Mouse (Mus musculus) forebrain, embryonic 11.5 days (tissue): ENCODE data around the gene Gm20518. TPM values are rescaled to one million over a fixed set of nuclear protein-coding genes. Genes with fewer than 3 reads are reported as not detected.

ENCODE experiments used
- ATAC-seq: fragments of 200-750 bp; cut with Nextera tagmentation; replicated peaks from 2 replicates; pipeline ENCODE4 v1.8.0; 2017; ENCODE audit warnings: moderate TSS enrichment; ENCODE audit not compliant: low FRiP score
- DNase-seq: peaks from one replicate; pipeline ENCODE4 v3.0.0-alpha.2; 2017; ENCODE audit warnings: low spot score
- H3K27ac ChIP-seq: fragments of 300-500 bp; sonication (generic); 2 replicates; pipeline ENCODE4 v1.5.1; 2014; ENCODE audit warnings: low read depth, low read length
- H3K27me3 ChIP-seq: fragments of 300-500 bp; sonication (generic); 2 replicates; pipeline ENCODE4 v1.6.1; 2014; ENCODE audit warnings: mild to moderate bottlenecking, low read length, mixed read lengths; ENCODE audit not compliant: control insufficient read depth, insufficient read depth
- H3K36me3 ChIP-seq: fragments of 300-500 bp; sonication (generic); 2 replicates; pipeline ENCODE4 v1.6.1; 2014; ENCODE audit warnings: mild to moderate bottlenecking, low read length, moderate library complexity, mixed read lengths; ENCODE audit not compliant: control insufficient read depth, insufficient read depth
- H3K4me1 ChIP-seq: fragments of 300-500 bp; sonication (generic); replicated peaks from 2 replicates; pipeline ENCODE4 v1.6.1; 2014; ENCODE audit warnings: low read length, mixed read lengths; ENCODE audit not compliant: control insufficient read depth, insufficient read depth
- H3K4me2 ChIP-seq: fragments of 300-500 bp; sonication (generic); 2 replicates; pipeline ENCODE4 v1.6.1; 2014; ENCODE audit warnings: low read depth, mild to moderate bottlenecking, low read length, moderate library complexity, mixed read lengths; ENCODE audit not compliant: severe bottlenecking
- H3K4me3 ChIP-seq: fragments of 300-500 bp; sonication (generic); 2 replicates; pipeline ENCODE4 v1.5.1; 2014; ENCODE audit warnings: low read depth, low read length
- H3K9ac ChIP-seq: fragments of 300-500 bp; sonication (generic); 2 replicates; pipeline ENCODE4 v1.6.1; 2014; ENCODE audit warnings: low read length
- H3K9me3 ChIP-seq: fragments of 300-500 bp; sonication (generic); 2 replicates; pipeline ENCODE4 v1.6.1; 2016; ENCODE audit warnings: low read length, mixed read lengths; ENCODE audit not compliant: control insufficient read depth
- WGBS: fragments of 180-500 bp; shearing (Covaris S2); extraction: QIAGEN DNeasy Blood & Tissue Kit; methylation state at CpG from one replicate; pipeline ENCODE4 v1.1.7; 2014; 5-methylcytosine and 5-hydroxymethylcytosine counted together
- polyA plus RNA-seq: library from polyadenylated mRNA; unstranded; fragments of >200 nt; fragmentation: Nextera tagmentation; extraction: Ambion mirVana; gene quantifications from 2 replicates; pipeline ENCODE4 v1.2.1, GENCODE M21; 2014

The Gm20518 gene
- 0.32 and 0.51 TPM in 2 replicates for polyA plus RNA-seq

DNA sequence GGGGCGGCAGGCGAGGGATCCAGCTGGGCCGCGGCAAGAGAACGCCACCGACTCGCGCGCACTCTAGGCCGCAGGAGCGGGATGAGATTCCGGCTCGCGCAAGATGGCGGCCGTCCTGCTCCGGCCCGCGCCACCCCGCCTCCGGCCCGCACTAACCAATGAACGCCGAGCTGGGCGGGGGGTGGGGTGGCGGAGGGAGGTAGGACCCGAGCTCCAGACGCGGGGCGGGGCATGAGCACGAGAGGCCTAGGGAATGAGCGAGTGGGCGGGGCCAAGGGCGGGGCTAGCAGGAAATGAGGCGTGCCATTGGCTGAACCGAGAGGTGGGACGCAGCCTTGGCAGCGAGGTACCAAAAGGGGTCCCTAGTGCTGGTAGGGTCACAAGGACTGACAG lies at the start of gene Gm20518:
Gene Gm20518, minus strand, starts transcription at position 105 of the 393 bp plus-strand sequence.
- WGBS: under 1% methylated on average over 38 of the region's 38 CpGs
- peak within 1 kb of the TSS; percentile 85 for H3K4me2 ChIP-seq
- DNase-seq: peak; percentile 100
- no peaks in the 10 kb centered on the region for H3K27me3 ChIP-seq
- peak within 1 kb of the TSS; percentile 98 for H3K9ac ChIP-seq
- no peaks in the 10 kb centered on the region for H3K36me3 ChIP-seq
- peak within 1 kb of the TSS; percentile 85 for H3K27ac ChIP-seq
- no peaks in the 10 kb centered on the region for H3K9me3 ChIP-seq
- peak; percentile 98 for ATAC-seq
- H3K4me3 ChIP-seq: peak within 1 kb of the TSS; percentile 94
- H3K4me1 ChIP-seq: peaks cover 6% of the 10 kb centered on the region; the same call in 1 of the 2 replicates

DNA sequence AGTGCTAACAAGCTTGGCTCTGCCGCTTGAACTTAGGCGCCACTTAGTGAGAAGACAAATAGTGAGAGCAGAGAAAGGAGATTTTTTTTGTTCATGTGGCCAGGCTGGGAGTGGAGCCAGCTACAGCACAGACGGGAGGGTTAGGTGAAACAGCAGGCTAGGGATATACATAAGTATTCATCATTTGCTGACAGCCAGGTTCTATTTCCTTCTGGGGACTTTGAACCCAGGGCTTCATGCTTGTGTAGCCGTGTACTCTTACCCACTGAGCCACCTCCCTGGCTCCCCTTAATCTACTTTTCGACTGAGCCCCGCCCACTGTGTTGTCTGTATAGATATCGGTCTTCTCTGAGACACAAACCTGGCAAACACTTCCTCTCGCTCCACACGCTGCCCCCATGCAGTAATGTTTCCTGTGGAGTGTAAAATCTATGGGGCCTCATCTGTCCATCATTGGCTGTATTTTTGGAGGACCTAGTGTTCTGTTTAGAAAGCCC lies 47.8 kb upstream of the Gm20518 start:
- H3K36me3 ChIP-seq: no peaks in the 10 kb centered on the region
- H3K27me3 ChIP-seq: no peaks in the 10 kb centered on the region; the same call in 1 of the 2 replicates
- H3K9ac ChIP-seq: no peak overlapping the region
- WGBS: 59% methylated on average over 9 of the region's 9 CpGs
- no peaks in the 10 kb centered on the region for H3K9me3 ChIP-seq
- no peak for ATAC-seq
- H3K4me3 ChIP-seq: no peak overlapping the region
- H3K4me2 ChIP-seq: no peak overlapping the region
- no peak overlapping the region for H3K27ac ChIP-seq
- H3K4me1 ChIP-seq: no peaks in the 10 kb centered on the region
- no peak for DNase-seq

DNA sequence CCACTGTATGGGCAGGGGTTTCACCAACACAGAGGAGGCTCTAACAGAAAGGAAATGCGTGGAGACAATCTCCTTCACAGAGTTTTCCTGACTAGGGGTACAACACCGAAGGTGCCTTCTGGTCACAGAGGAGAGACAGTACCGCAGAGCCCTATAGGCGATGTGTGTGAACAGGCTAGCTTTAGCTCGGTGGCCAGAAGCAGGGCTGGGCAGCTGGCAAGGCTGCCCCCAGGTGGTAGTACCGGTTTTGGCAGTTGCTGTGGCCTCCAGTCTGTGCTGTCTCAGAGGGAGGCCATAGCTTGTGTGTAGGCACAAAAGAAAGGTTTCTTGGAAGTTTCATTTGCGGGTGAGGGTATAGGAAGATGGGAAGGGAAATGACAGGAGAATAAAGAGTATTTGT lies 47.4 kb upstream of the Gm20518 start:
- Histone ChIP-seq H3K9me3 (no peaks in the 10 kb centered on the region), H3K4me3 (no peak overlapping the region), H3K4me1 (no peaks in the 10 kb centered on the region), H3K4me2 (no peak overlapping the region), H3K9ac (no peak overlapping the region), H3K27me3 (no peaks in the 10 kb centered on the region; the same call in 1 of the 2 replicates), H3K27ac (no peak overlapping the region), H3K36me3 (no peaks in the 10 kb centered on the region)
- peak; percentile 88 for DNase-seq
- ATAC-seq: peak; percentile 67; the same call in 1 of the 2 replicates
- 10% methylated on average over 7 of the region's 7 CpGs for WGBS

DNA sequence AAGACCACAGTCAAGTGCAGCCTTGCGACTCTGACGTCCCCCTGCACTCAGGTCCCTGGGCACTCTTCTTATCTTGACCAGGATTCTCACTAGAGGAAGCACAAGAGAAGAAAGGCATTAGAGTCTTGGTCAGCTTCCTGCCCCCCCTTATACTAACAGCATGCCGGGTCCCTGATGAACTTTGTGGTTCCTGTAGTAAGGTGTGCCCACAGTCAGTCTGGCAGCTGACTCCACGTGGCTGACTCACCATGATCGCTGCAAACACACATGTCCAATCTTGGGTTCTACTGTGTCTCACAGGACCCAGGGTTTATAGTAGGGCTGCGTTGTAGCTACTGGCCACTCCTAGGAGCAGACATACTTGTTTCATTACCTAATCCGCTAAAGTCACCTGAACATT lies 46.7 kb upstream of the Gm20518 start:
- no peaks in the 10 kb centered on the region for H3K9me3 ChIP-seq
- H3K36me3 ChIP-seq: no peaks in the 10 kb centered on the region
- no peak for ATAC-seq
- H3K4me3 ChIP-seq: no peak overlapping the region
- no peaks in the 10 kb centered on the region; the same call in 1 of the 2 replicates for H3K27me3 ChIP-seq
- no peak overlapping the region for H3K9ac ChIP-seq
- no peak overlapping the region for H3K27ac ChIP-seq
- H3K4me2 ChIP-seq: no peak overlapping the region
- H3K4me1 ChIP-seq: no peaks in the 10 kb centered on the region
- no peak for DNase-seq
- 88% methylated on average over 7 of the region's 7 CpGs for WGBS

DNA sequence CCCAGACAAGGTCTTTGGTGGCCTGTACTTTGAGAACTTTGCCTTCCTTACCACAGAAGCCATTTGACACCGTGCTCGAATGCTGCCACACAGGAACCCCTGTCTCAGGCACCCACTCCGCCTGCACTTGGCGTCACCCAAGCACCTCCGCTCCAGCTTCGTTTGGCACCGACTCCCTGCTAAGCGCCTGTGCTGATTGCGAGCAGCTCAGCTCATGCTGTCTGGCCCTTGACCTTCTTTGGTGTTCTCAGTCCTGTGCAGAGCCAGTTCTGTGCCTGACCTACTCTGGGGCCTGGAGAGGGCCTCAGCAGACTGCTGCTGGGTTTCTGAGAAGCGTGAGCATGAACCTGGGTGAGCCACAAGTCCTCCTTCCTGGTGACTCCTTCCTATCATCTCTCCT lies 45.3 kb upstream of the Gm20518 start:
- Histone ChIP-seq H3K27me3 (no peaks in the 10 kb centered on the region; the same call in 1 of the 2 replicates), H3K9me3 (no peaks in the 10 kb centered on the region), H3K4me1 (no peaks in the 10 kb centered on the region), H3K9ac (no peak overlapping the region), H3K4me2 (no peak overlapping the region), H3K4me3 (no peak overlapping the region), H3K27ac (no peak overlapping the region), H3K36me3 (no peaks in the 10 kb centered on the region)
- ATAC-seq (no peak), DNase-seq (no peak)
- 87% methylated on average over 10 of the region's 10 CpGs for WGBS

DNA sequence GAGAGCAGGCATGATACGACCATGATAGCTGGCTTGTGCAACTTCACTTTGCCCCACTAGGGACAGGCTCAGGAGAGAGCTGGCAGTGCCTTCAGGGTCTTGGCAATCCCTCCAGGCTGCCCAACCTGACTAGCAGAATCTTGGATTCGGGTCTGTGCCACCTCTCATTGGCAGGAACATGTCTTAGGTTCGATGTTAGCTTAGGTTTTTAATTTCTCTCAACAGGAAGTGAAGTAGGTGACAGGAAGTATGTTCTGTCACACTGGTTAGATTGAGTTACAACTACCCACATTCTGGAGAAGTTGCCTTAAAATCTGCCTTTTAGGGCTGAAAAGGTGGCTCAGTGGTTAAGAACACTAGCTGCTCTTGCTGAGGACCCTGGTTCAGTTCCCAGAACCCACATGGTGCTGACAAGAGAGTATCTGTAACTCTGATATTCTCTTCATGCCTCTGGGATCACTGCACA lies 43.0 kb upstream of the Gm20518 start:
- DNase-seq (no peak), ATAC-seq (no peak)
- Histone ChIP-seq H3K36me3 (no peaks in the 10 kb centered on the region), H3K9me3 (no peaks in the 10 kb centered on the region), H3K27ac (no peak overlapping the region), H3K4me2 (no peak overlapping the region), H3K4me1 (no peaks in the 10 kb centered on the region), H3K9ac (no peak overlapping the region), H3K27me3 (no peaks in the 10 kb centered on the region; the same call in 1 of the 2 replicates), H3K4me3 (no peak overlapping the region)
- WGBS: 72% methylated on average over 3 of the region's 3 CpGs

DNA sequence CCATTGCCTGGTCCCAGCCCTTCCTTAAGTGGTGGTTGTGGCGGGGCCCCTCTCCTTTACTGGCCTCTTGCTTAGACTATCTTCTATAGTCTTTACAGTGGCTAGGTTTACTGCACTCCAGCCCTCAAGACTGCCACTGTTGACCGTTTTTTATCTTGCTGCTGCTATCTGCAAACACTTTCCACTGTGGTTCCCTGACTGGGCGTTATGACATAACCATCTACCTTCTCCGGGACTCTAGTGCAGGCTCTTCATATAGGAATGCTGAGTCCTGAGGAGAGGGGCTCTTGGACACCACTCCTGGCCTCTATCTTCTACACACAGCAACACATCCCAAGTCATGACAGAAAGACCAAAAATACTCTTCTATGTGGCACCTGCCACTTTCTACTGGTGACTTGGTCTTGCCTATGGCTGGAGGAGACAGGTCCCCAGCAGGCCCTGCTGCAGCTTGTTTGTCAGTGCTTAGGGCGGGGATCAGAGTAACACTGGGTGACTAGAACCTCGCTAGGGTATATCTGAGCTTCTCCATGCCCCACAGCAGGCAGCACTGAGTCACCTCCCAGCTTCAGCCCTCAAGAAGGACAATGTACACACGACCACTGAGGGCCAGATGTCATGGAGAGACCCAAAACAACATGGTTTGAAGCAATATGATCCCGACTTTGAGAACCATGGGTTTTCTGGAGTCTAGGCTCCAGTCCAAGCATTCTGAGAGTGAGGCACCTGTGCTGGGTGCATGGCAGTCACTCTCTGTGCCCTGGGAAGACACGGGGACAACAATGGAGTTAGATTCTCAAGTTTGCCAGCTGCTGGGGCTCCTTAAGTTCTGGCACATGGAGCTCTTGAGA lies 42.3 kb upstream of the Gm20518 start:
- Histone ChIP-seq H3K4me2 (no peak overlapping the region), H3K4me1 (peaks cover 3% of the 10 kb centered on the region; the same call in 1 of the 2 replicates), H3K36me3 (no peaks in the 10 kb centered on the region), H3K9me3 (no peaks in the 10 kb centered on the region), H3K4me3 (no peak overlapping the region), H3K27ac (no peak overlapping the region), H3K9ac (no peak overlapping the region), H3K27me3 (no peaks in the 10 kb centered on the region; the same call in 1 of the 2 replicates)
- DNase-seq (no peak), ATAC-seq (no peak)
- 75% methylated on average over 9 of the region's 9 CpGs for WGBS

DNA sequence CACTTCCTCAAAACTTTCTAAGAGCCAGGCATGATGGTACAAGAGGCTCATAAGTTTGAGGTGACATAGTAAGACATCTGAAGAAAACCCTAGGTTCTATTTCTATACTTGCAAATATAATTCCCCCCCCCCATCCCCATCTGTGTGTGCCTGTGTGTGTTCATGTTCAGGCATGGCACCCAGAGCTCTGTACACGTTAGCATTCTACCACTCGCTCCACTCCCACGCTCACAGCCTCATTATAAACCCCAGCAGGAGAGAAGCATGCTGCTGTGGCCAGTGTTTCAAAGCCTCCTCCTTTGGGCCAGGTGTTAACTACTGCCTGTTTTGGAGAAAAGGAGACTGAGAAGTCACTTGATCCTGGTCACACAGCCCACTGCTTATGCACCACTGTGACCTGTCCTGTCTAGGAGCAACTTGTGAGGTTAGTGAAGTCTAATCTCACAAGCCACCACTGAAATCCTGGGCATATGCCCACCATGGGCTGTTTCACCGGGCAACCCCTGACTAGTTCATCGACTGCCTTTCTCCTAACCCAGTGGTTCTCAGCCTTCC lies 40.5 kb upstream of the Gm20518 start:
- H3K4me3 ChIP-seq: no peak overlapping the region
- peaks cover 6% of the 10 kb centered on the region for H3K4me1 ChIP-seq
- no peak for DNase-seq
- H3K27me3 ChIP-seq: no peaks in the 10 kb centered on the region; the same call in 1 of the 2 replicates
- no peaks in the 10 kb centered on the region for H3K9me3 ChIP-seq
- no peak overlapping the region for H3K27ac ChIP-seq
- no peak overlapping the region for H3K9ac ChIP-seq
- no peak for ATAC-seq
- no peak overlapping the region for H3K4me2 ChIP-seq
- WGBS: 66% methylated on average over 5 of the region's 5 CpGs
- no peaks in the 10 kb centered on the region for H3K36me3 ChIP-seq
